In genomic region chr2:168080431-168081246, GRCm38 (mm10) we compare ENCODE assay signal across 8 mouse cellular contexts. TPM values are rescaled to one million over a fixed set of nuclear protein-coding genes. Genes with fewer than 3 reads are reported as not detected.
A peak's percentile ranks its signal among the peaks of the same experiment; 100 is the strongest.
DNase-seq lines count a peak whose midpoint lies in the region; ATAC-seq and TF ChIP-seq lines count a peak whose summit lies in the region.

Gene Pard6b, plus strand, starts transcription at chr2:168081004.

- under 1% methylated on average over 109 of the region's 110 CpGs for WGBS in embryonic facial prominence, embryonic 13.5 days
- under 1% methylated on average over 109 of the region's 110 CpGs for WGBS in kidney, adult 2 months
- under 1% methylated on average over 106 of the region's 110 CpGs for WGBS in limb, embryonic 12.5 days
- WGBS in midbrain, embryonic 15.5 days = under 1% methylated on average over 94 of the region's 110 CpGs
- WGBS in spleen, adult 2 months = under 1% methylated on average over 102 of the region's 110 CpGs

- peak; percentile 76 for TF ChIP-seq POLR2A in kidney, adult 2 months (IDR thresholded peaks at IDR 0.05; ENCODE audit: low read depth, low read length)
- peak; percentile 14; the same call in 1 of the 2 replicates for TF ChIP-seq POLR2A in spleen, adult 2 months (IDR thresholded peaks at IDR 0.05; ENCODE audit: low read depth, low read length)

- peak within 1 kb of the TSS; percentile 96 for H3K4me2 ChIP-seq in embryonic facial prominence, embryonic 13.5 days
- H3K4me2 ChIP-seq in limb, embryonic 12.5 days = peak within 1 kb of the TSS; percentile 99
- peak within 1 kb of the TSS; percentile 79 for H3K4me2 ChIP-seq in midbrain, embryonic 15.5 days

- peak; percentile 91 for ATAC-seq in embryonic facial prominence, embryonic 13.5 days (ENCODE audit: insufficient number of reproducible peaks, insufficient read depth, low FRiP score, low TSS enrichment, low read depth)
- ATAC-seq in limb, embryonic 12.5 days (ENCODE audit: insufficient number of reproducible peaks, insufficient read depth, low FRiP score, low TSS enrichment, low read depth) = peak; percentile 95
- ATAC-seq in midbrain, embryonic 15.5 days (replicated peaks) = peak; percentile 96

- H3K36me3 ChIP-seq in embryonic facial prominence, embryonic 13.5 days = no peaks in the 10 kb centered on the region
- no peaks in the 10 kb centered on the region for H3K36me3 ChIP-seq in kidney, adult 2 months (ENCODE audit: control insufficient read depth, insufficient read depth, low read length)
- no peaks in the 10 kb centered on the region for H3K36me3 ChIP-seq in limb, embryonic 12.5 days
- no peaks in the 10 kb centered on the region for H3K36me3 ChIP-seq in midbrain, embryonic 15.5 days (replicated peaks)
- no peaks in the 10 kb centered on the region for H3K36me3 ChIP-seq in spleen, adult 2 months (ENCODE audit: control insufficient read depth, insufficient read depth, low read length)

- TF ChIP-seq CTCF in kidney, adult 2 months (conservative IDR thresholded peaks at IDR 0.05; ENCODE audit: insufficient read depth, insufficient read length, low read depth, low read length) = no peak
- no peak for TF ChIP-seq CTCF in spleen, adult 2 months (IDR thresholded peaks at IDR 0.05; ENCODE audit: extremely low read depth, insufficient read depth, insufficient read length, insufficient replicate concordance)

- peak within 1 kb of the TSS; percentile 44; the same call in 1 of the 2 replicates for H3K27ac ChIP-seq in embryonic facial prominence, embryonic 13.5 days
- peak within 1 kb of the TSS; percentile 76 for H3K27ac ChIP-seq in kidney, adult 2 months (ENCODE audit: insufficient read depth, low read depth, low read length)
- peak within 1 kb of the TSS; percentile 68; the same call in 1 of the 2 replicates for H3K27ac ChIP-seq in limb, embryonic 12.5 days
- peak within 1 kb of the TSS; percentile 96 for H3K27ac ChIP-seq in midbrain, embryonic 15.5 days
- peak within 1 kb of the TSS; percentile 19; the same call in 1 of the 2 replicates for H3K27ac ChIP-seq in spleen, adult 2 months (ENCODE audit: insufficient read depth, low read length)

- H3K9ac ChIP-seq in embryonic facial prominence, embryonic 13.5 days = peak within 1 kb of the TSS; percentile 73
- H3K9ac ChIP-seq in limb, embryonic 12.5 days (replicated peaks) = peak within 1 kb of the TSS; percentile 71
- H3K9ac ChIP-seq in midbrain, embryonic 15.5 days = peak within 1 kb of the TSS; percentile 83

- H3K4me1 ChIP-seq in embryonic facial prominence, embryonic 13.5 days = peaks cover 22% of the 10 kb centered on the region
- H3K4me1 ChIP-seq in kidney, adult 2 months (ENCODE audit: control insufficient read depth, insufficient read depth, low read length) = peaks cover 43% of the 10 kb centered on the region
- peaks cover 22% of the 10 kb centered on the region for H3K4me1 ChIP-seq in limb, embryonic 12.5 days (replicated peaks)
- peaks cover 23% of the 10 kb centered on the region for H3K4me1 ChIP-seq in midbrain, embryonic 15.5 days
- peaks cover 4% of the 10 kb centered on the region for H3K4me1 ChIP-seq in spleen, adult 2 months (ENCODE audit: control insufficient read depth, insufficient read depth, insufficient read length)

- H3K9me3 ChIP-seq in embryonic facial prominence, embryonic 13.5 days = no peaks in the 10 kb centered on the region
- no peaks in the 10 kb centered on the region for H3K9me3 ChIP-seq in limb, embryonic 12.5 days
- no peaks in the 10 kb centered on the region for H3K9me3 ChIP-seq in midbrain, embryonic 15.5 days

- H3K27me3 ChIP-seq in embryonic facial prominence, embryonic 13.5 days = peaks cover 47% of the 10 kb centered on the region
- no peaks in the 10 kb centered on the region for H3K27me3 ChIP-seq in kidney, adult 2 months (replicated peaks; ENCODE audit: control insufficient read depth, insufficient read depth, low read length)
- peaks cover 48% of the 10 kb centered on the region for H3K27me3 ChIP-seq in limb, embryonic 12.5 days
- 0 out of 2 replicates have a peak, but pooled peaks cover 3% of the 10 kb centered on the region for H3K27me3 ChIP-seq in midbrain, embryonic 15.5 days (replicated peaks)
- H3K27me3 ChIP-seq in spleen, adult 2 months (ENCODE audit: control insufficient read depth, insufficient read depth, low read length) = peaks cover 10% of the 10 kb centered on the region

- peak; percentile 97 for DNase-seq in 3134 (ENCODE audit: extremely low read depth, insufficient read length, low spot score)
- DNase-seq in adrenal gland, postnatal 36 days = peak; percentile 95
- peak; percentile 88 to 95 for DNase-seq in heart, adult 18-20 months
- peak; percentile 98 for DNase-seq in kidney, adult 2 months
- DNase-seq in spleen, adult 2 months (ENCODE audit: low read depth in 1 of 2, low spot score in 2 of 2) = peak; percentile 96 to 97

- H3K4me3 ChIP-seq in embryonic facial prominence, embryonic 13.5 days = peak within 1 kb of the TSS; percentile 72
- peak within 1 kb of the TSS; percentile 71 for H3K4me3 ChIP-seq in kidney, adult 2 months (ENCODE audit: insufficient read depth, low read depth, low read length)
- peak within 1 kb of the TSS; percentile 81 for H3K4me3 ChIP-seq in limb, embryonic 12.5 days (replicated peaks)
- H3K4me3 ChIP-seq in midbrain, embryonic 15.5 days = peak within 1 kb of the TSS; percentile 82
- H3K4me3 ChIP-seq in spleen, adult 2 months (ENCODE audit: extremely low read depth, insufficient read depth, insufficient read length) = peak within 1 kb of the TSS; percentile 78

RNA-seq across cellular contexts. Expression of gene Pard6b, which starts in this region (rescaled TPM):
- 1 to 10 TPM in 1 of 2 experiments, under 1 TPM in 1; 0.99 to 1.3 TPM for total RNA-seq in adrenal gland, postnatal 36 days (2021)
- polyA plus RNA-seq in embryonic facial prominence, embryonic 13.5 days (2015; fragmentation: Nextera tagmentation; extraction: Ambion mirVana) = 3.0 and 3.9 TPM in 2 replicates
- total RNA-seq in heart, adult 18-20 months (2021) = 1 to 10 TPM; 1.7 to 2.6 TPM
- 41.0 and 44.4 TPM in 2 replicates for polyA plus RNA-seq in kidney, adult 2 months (2012; rRNA removed)
- polyA plus RNA-seq in limb, embryonic 12.5 days (2016; fragmentation: Nextera tagmentation; extraction: Ambion mirVana) = 5.4 and 6.4 TPM in 2 replicates
- polyA plus RNA-seq in midbrain, embryonic 15.5 days (2015; fragmentation: Nextera tagmentation; extraction: Ambion mirVana) = 7.5 TPM in 2 replicates
- polyA plus RNA-seq in spleen, adult 2 months (2012; rRNA removed) = 1.5 and 2.1 TPM in 2 replicates

Comparison
In these comparisons a context has a peak if more than half of its experiments do, and no peak if none do; other contexts are left out.
1. Peak in every context shown above with its lines: DNase-seq, ATAC-seq, H3K4me3 ChIP-seq and H3K27ac ChIP-seq.
2. H3K27ac ChIP-seq: peak in every context shown above with its lines; median percentile 96 in midbrain, embryonic 15.5 days; 76 in kidney, adult 2 months; 68 in limb, embryonic 12.5 days; 44 in embryonic facial prominence, embryonic 13.5 days; 19 in spleen, adult 2 months.